In the genomic region with DNA sequence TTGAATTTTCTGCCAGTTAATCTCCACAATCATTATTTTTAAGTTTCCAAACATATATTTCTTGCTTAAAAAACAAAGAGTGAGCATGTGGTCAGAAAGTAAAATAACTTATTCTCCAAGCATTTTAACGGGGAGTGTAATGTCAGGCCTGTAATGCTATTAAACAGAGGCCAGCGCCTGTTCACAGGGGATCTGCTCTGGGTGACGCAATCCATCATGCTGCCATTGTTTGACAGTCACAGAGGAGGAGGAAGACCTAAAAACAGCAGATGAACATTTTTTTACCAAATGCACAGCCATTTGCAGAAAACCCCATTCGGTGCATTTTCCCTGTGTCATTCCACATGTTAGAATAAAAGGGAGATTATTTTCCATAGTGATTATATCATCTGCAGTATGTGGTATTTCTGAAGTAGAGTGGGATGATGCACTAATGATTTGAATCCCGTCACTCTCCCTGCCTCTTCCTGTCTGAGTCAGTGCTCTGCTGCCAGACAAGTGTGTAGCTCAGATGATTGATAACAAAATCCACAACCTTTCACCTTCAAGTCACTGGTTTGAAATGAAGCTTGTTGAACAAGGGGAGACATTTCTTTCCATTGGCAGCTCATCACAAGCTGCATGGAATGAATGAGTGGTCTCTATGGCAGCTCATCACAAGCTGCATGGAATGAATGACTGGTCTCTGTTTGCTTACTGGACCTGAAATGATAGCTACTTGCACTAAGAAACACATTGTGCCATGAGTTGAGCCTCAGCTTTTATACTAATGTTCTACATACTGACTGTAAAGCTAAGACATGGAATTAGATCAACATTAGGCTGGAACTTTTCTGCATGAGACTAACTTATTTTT, we compare ENCODE assay signal across 16 mouse cellular contexts. TPM values are rescaled to one million over a fixed set of nuclear protein-coding genes. Genes with fewer than 3 reads are reported as not detected.
DNase-seq lines count a peak whose midpoint lies in the region; ATAC-seq lines count a peak whose summit lies in the region.
"Had no signal": no experiment of that assay in that cellular context is flagged by ENCODE, and none has a peak within 500 bp of the region (broad histone marks: within the 10 kb centered on the region; RNA-seq: fewer than 3 reads in every experiment).

No protein-coding gene starts in this region.

- H3K9ac ChIP-seq in hindbrain, embryonic 16.5 days (ENCODE audit: low read depth, low read length), result no peak overlapping the region; the same call in 1 of the 2 replicates
- H3K9ac ChIP-seq: kidney, embryonic 15.5 days; lung, embryonic 14.5 days; neural tube, embryonic 13.5 days had no signal

- WGBS in hindbrain, embryonic 16.5 days, result 39% methylated on average over 5 of the region's 5 CpGs

- H3K36me3 ChIP-seq in hindbrain, embryonic 16.5 days (ENCODE audit: control insufficient read depth, insufficient read depth, low read length), result no peaks in the 10 kb centered on the region
- H3K36me3 ChIP-seq: kidney, embryonic 15.5 days; neural tube, embryonic 13.5 days had no signal

- ATAC-seq in hindbrain, embryonic 16.5 days, result 0 out of 2 replicates have a peak, but pooled peaks have one; percentile 40
- ATAC-seq: activated CD4-positive, CD25-positive, alpha-beta regulatory T cell, adult 4 months had no signal

- no peak overlapping the region for H3K4me2 ChIP-seq in hindbrain, embryonic 16.5 days (ENCODE audit: low read length)
- H3K4me2 ChIP-seq: kidney, embryonic 15.5 days; lung, embryonic 14.5 days; neural tube, embryonic 13.5 days had no signal

- peak; percentile 6 for DNase-seq in adrenal gland, postnatal 10 days
- no peak for DNase-seq in adrenal gland, adult 8-10 months
- DNase-seq in retina, postnatal 1 day, result peak; percentile 40
- no peak for DNase-seq in retina, embryonic 14.5 days (ENCODE audit: low spot score)
- DNase-seq in frontal cortex, adult 2 months (ENCODE audit: extremely low spot score in 1 of 2, low spot score in 1 of 2), result no peak
- no peak for DNase-seq in c-Kit-positive CD71-positive TER-119-positive erythroid progenitor cells, embryonic 14.5 days (ENCODE audit: low spot score)
- no peak for DNase-seq in thymus, adult 18-20 months
- DNase-seq: cerebellum, adult 9-11 months; heart, adult 2 months; heart, postnatal 36 days; layer of hippocampus, postnatal 36 days; lung, embryonic 14.5 days had no signal

- no peak overlapping the region for H3K27ac ChIP-seq in hindbrain, embryonic 16.5 days (ENCODE audit: low read depth, low read length)
- H3K27ac ChIP-seq: heart, adult 2 months; kidney, embryonic 15.5 days; neural tube, embryonic 13.5 days had no signal

- H3K4me3 ChIP-seq in hindbrain, embryonic 16.5 days (ENCODE audit: low read length), result no peak overlapping the region
- H3K4me3 ChIP-seq: heart, adult 2 months; kidney, embryonic 15.5 days; neural tube, embryonic 13.5 days had no signal

- H3K27me3 ChIP-seq in hindbrain, embryonic 16.5 days (replicated peaks; ENCODE audit: control insufficient read depth, insufficient read depth, low read length), result no peaks in the 10 kb centered on the region
- H3K27me3 ChIP-seq: kidney, embryonic 15.5 days; neural tube, embryonic 13.5 days had no signal

- no peaks in the 10 kb centered on the region for H3K9me3 ChIP-seq in hindbrain, embryonic 16.5 days (ENCODE audit: control insufficient read depth, low read length)
- H3K9me3 ChIP-seq: kidney, embryonic 15.5 days; neural tube, embryonic 13.5 days had no signal

- H3K4me1 ChIP-seq in hindbrain, embryonic 16.5 days (ENCODE audit: control insufficient read depth, insufficient read depth, low read depth, low read length), result no peaks in the 10 kb centered on the region
- H3K4me1 ChIP-seq: kidney, embryonic 15.5 days; neural tube, embryonic 13.5 days had no signal

RNA-seq across cellular contexts. Expression of gene Tmem106b, which starts 48.1 kb away (rescaled TPM):
- 100 to 1,000 TPM; 144 to 157 TPM for total RNA-seq in adrenal gland, postnatal 10 days (2021)
- 100 to 1,000 TPM in 3 of 4 experiments, 10 to 100 TPM in 1; 98.9 to 148 (median 129) TPM for total RNA-seq in adrenal gland, adult 8-10 months (2022)
- polyA plus RNA-seq in hindbrain, embryonic 16.5 days (2015; fragmentation: Nextera tagmentation; extraction: Ambion mirVana), result 37.2 and 40.9 TPM in 2 replicates
- polyA plus RNA-seq in frontal cortex, adult 2 months (2012; rRNA removed), result 51.2 and 57.6 TPM in 2 replicates

Comparison
In these comparisons a context has a peak if more than half of its experiments do, and no peak if none do; other contexts are left out.
1. DNase-seq: peak in adrenal gland, postnatal 10 days (single experiment) and retina, postnatal 1 day (single experiment); none in adrenal gland, adult 8-10 months (single experiment), retina, embryonic 14.5 days (single experiment), frontal cortex, adult 2 months (0 of 2), c-Kit-positive CD71-positive TER-119-positive erythroid progenitor cells, embryonic 14.5 days (single experiment) and thymus, adult 18-20 months (0 of 2).